Mouse (Mus musculus): Measurements from ENCODE around the gene Col6a2. TPM values are rescaled to one million over a fixed set of nuclear protein-coding genes. Genes with fewer than 3 reads are reported as not detected.

Gene Col6a2
- polyA plus RNA-seq, 1 experiment from 2014 or later = 101 TPM

DNA sequence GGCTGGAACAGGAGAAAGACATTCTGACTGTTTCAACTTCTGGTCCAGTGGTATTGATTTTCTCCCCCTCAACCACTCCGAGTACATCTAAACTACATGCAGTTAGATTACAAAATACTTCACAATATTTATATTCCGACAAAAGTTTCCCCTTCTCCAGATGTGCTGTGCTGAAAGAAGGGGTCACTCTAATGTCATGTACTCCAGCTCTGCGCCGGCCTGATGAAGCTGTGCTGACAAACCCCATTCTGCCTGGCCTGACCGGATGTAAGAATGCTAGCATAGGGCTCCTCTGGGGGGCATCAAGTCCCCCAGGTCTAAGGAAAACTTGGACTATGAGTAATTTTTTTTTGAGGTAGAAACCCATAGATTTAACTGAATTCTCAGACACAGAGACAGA is 4.3 kb upstream of the Col6a2 start:
- Histone ChIP-seq H3K4me2 (replicated peaks; ENCODE audit: low read depth) (no peak overlapping the region), H3K36me3 (ENCODE audit: control insufficient read depth, insufficient read depth) (no peaks in the 10 kb centered on the region), H3K4me1 (replicated peaks; ENCODE audit: control insufficient read depth, insufficient read depth, low read length) (no peaks in the 10 kb centered on the region), H3K27ac (ENCODE audit: low read depth, low read length) (no peak overlapping the region), H3K4me3 (ENCODE audit: low read depth, low read length) (no peak overlapping the region), H3K27me3 (replicated peaks; ENCODE audit: control insufficient read depth, insufficient read depth, low read length) (no peaks in the 10 kb centered on the region), H3K9me3 (ENCODE audit: control insufficient read depth) (no peaks in the 10 kb centered on the region), H3K9ac (ENCODE audit: low read depth, low read length) (no peak overlapping the region)
- TF ChIP-seq CTCF (IDR thresholded peaks at IDR 0.05; ENCODE audit: low read depth) = no peak
- no peak for ATAC-seq
- WGBS = 72% methylated on average over 5 of the region's 5 CpGs

DNA sequence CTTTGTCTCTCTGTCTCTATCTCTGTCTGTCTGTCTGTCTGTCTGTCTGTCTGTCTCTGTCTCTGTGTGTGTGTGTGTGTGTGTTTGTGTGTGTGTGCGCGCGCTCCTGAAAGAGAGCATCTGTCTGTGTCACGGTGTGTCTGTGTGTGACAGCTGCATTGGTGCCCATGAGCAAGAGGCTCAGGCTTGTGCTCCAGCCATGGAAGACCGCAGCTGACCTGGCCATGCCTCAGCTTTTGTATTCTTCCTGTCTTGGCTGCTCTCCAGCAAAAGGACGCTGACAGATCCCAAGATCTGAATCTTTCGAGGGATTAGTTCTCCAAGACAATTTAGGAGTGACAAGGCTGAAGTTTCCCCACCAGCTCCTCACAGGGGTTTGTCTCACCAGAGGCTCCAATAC is 1.5 kb upstream of the Col6a2 start:
- no peak for ATAC-seq
- Histone ChIP-seq H3K27ac (ENCODE audit: low read depth, low read length) (no peak overlapping the region), H3K4me1 (replicated peaks; ENCODE audit: control insufficient read depth, insufficient read depth, low read length) (no peaks in the 10 kb centered on the region), H3K4me2 (replicated peaks; ENCODE audit: low read depth) (no peak overlapping the region), H3K27me3 (replicated peaks; ENCODE audit: control insufficient read depth, insufficient read depth, low read length) (no peaks in the 10 kb centered on the region), H3K36me3 (ENCODE audit: control insufficient read depth, insufficient read depth) (no peaks in the 10 kb centered on the region), H3K4me3 (ENCODE audit: low read depth, low read length) (no peak overlapping the region), H3K9ac (ENCODE audit: low read depth, low read length) (no peak overlapping the region), H3K9me3 (ENCODE audit: control insufficient read depth) (no peaks in the 10 kb centered on the region)
- TF ChIP-seq CTCF (IDR thresholded peaks at IDR 0.05; ENCODE audit: low read depth) = no peak
- WGBS = 69% methylated on average over 7 of the region's 7 CpGs

DNA sequence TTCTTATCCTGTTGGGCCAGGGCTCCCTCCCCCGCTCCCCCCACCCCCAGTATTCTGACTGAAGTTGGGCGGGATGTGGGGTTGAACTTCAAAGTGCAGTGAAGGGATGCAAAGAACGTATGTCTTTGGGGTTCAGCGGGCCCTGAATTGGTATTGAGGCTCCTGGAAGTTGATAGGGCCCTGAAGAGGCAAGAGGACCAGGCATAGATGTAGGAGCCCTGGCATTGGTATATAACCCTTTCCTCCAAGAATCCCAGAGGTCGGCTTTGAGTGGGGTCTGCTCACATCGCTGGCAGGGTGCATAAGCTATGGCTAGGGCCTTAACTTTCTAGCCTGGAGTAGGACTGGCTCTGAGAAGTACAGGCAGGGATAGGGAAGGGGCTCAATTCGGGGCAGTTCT is 304 bp upstream of the Col6a2 start:
- Histone ChIP-seq H3K4me2 (replicated peaks; ENCODE audit: low read depth) (peak overlapping the region; percentile 55), H3K36me3 (ENCODE audit: control insufficient read depth, insufficient read depth) (no peaks in the 10 kb centered on the region), H3K9ac (ENCODE audit: low read depth, low read length) (no peak overlapping the region), H3K27ac (ENCODE audit: low read depth, low read length) (peak overlapping the region; percentile 35), H3K9me3 (ENCODE audit: control insufficient read depth) (no peaks in the 10 kb centered on the region), H3K27me3 (replicated peaks; ENCODE audit: control insufficient read depth, insufficient read depth, low read length) (no peaks in the 10 kb centered on the region), H3K4me3 (ENCODE audit: low read depth, low read length) (no peak overlapping the region), H3K4me1 (replicated peaks; ENCODE audit: control insufficient read depth, insufficient read depth, low read length) (no peaks in the 10 kb centered on the region)
- WGBS = 23% methylated on average over 6 of the region's 7 CpGs
- ATAC-seq = no peak
- TF ChIP-seq CTCF (IDR thresholded peaks at IDR 0.05; ENCODE audit: low read depth) = no peak

- Histone ChIP-seq H3K36me3 (ENCODE audit: control insufficient read depth, insufficient read depth) (no peaks in the 10 kb centered on the region), H3K4me1 (replicated peaks; ENCODE audit: control insufficient read depth, insufficient read depth, low read length) (no peaks in the 10 kb centered on the region), H3K4me2 (replicated peaks; ENCODE audit: low read depth) (peak overlapping the region; percentile 55), H3K27me3 (replicated peaks; ENCODE audit: control insufficient read depth, insufficient read depth, low read length) (no peaks in the 10 kb centered on the region), H3K9me3 (ENCODE audit: control insufficient read depth) (no peaks in the 10 kb centered on the region), H3K9ac (ENCODE audit: low read depth, low read length) (peak overlapping the region; percentile 59), H3K27ac (ENCODE audit: low read depth, low read length) (0 out of 2 replicates have a peak overlapping the region, but pooled peaks have one; percentile 41), H3K4me3 (ENCODE audit: low read depth, low read length) (peak overlapping the region; percentile 51)
- TF ChIP-seq CTCF (IDR thresholded peaks at IDR 0.05; ENCODE audit: low read depth) = no peak
- WGBS = 68% methylated on average over 4 of the region's 4 CpGs
- no peak for ATAC-seq
Measured at GRCm38 (mm10) chr10:76622411-76622810, 1.0 kb downstream of the Col6a2 start.

DNA sequence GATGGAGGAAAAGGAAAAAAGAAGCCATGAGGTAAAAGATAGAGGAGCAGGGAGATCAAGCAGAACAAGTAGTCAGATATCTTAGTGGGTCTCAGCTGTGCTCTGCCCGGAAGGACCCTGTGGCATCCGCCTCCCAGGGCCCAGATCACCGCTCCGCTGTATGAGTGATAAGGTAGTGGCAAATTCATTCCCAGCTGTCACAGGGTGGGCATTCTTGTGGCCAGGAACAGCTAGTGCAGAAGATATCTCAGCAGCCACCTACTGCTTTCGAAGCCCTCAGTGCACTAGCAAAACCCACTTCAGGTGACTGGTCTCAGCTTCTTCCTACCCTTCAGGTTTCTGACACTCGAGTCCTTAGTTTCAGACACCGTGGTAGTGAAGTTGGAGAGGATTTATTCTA is 11.0 kb downstream of the Col6a2 start:
- Histone ChIP-seq H3K4me2 (replicated peaks; ENCODE audit: low read depth) (no peak overlapping the region), H3K36me3 (ENCODE audit: control insufficient read depth, insufficient read depth) (peaks cover 49% of the 10 kb centered on the region), H3K9me3 (ENCODE audit: control insufficient read depth) (no peaks in the 10 kb centered on the region), H3K9ac (ENCODE audit: low read depth, low read length) (no peak overlapping the region), H3K4me1 (replicated peaks; ENCODE audit: control insufficient read depth, insufficient read depth, low read length) (no peaks in the 10 kb centered on the region), H3K4me3 (ENCODE audit: low read depth, low read length) (no peak overlapping the region), H3K27ac (ENCODE audit: low read depth, low read length) (no peak overlapping the region), H3K27me3 (replicated peaks; ENCODE audit: control insufficient read depth, insufficient read depth, low read length) (no peaks in the 10 kb centered on the region)
- no peak for TF ChIP-seq CTCF (IDR thresholded peaks at IDR 0.05; ENCODE audit: low read depth)
- no peak for ATAC-seq
- WGBS = 82% methylated on average over 7 of the region's 7 CpGs

- no peaks in the 10 kb centered on the region for H3K4me1 ChIP-seq (replicated peaks; ENCODE audit: control insufficient read depth, insufficient read depth, low read length)
- TF ChIP-seq CTCF (IDR thresholded peaks at IDR 0.05; ENCODE audit: low read depth) = no peak
- no peak overlapping the region for H3K27ac ChIP-seq (ENCODE audit: low read depth, low read length)
- ATAC-seq = no peak
- no peak overlapping the region for H3K4me3 ChIP-seq (ENCODE audit: low read depth, low read length)
- no peak overlapping the region for H3K4me2 ChIP-seq (replicated peaks; ENCODE audit: low read depth)
- no peaks in the 10 kb centered on the region for H3K9me3 ChIP-seq (ENCODE audit: control insufficient read depth)
- no peak overlapping the region for H3K9ac ChIP-seq (ENCODE audit: low read depth, low read length)
- WGBS = 73% methylated on average over 3 of the region's 3 CpGs
- peaks cover 21% of the 10 kb centered on the region; the same call in 1 of the 2 replicates for H3K36me3 ChIP-seq (ENCODE audit: control insufficient read depth, insufficient read depth)
- H3K27me3 ChIP-seq (replicated peaks; ENCODE audit: control insufficient read depth, insufficient read depth, low read length) = no peaks in the 10 kb centered on the region
Measured at GRCm38 (mm10) chr10:76602690-76603089, 20.7 kb downstream of the Col6a2 start.

- ATAC-seq = no peak
- no peaks in the 10 kb centered on the region for H3K9me3 ChIP-seq (ENCODE audit: control insufficient read depth)
- H3K4me3 ChIP-seq (ENCODE audit: low read depth, low read length) = no peak overlapping the region
- no peaks in the 10 kb centered on the region for H3K36me3 ChIP-seq (ENCODE audit: control insufficient read depth, insufficient read depth)
- no peak overlapping the region for H3K9ac ChIP-seq (ENCODE audit: low read depth, low read length)
- H3K27me3 ChIP-seq (replicated peaks; ENCODE audit: control insufficient read depth, insufficient read depth, low read length) = no peaks in the 10 kb centered on the region
- TF ChIP-seq CTCF (IDR thresholded peaks at IDR 0.05; ENCODE audit: low read depth) = no peak
- H3K4me2 ChIP-seq (replicated peaks; ENCODE audit: low read depth) = no peak overlapping the region
- no peak overlapping the region for H3K27ac ChIP-seq (ENCODE audit: low read depth, low read length)
- WGBS = 91% methylated on average over 31 of the region's 31 CpGs
- H3K4me1 ChIP-seq (replicated peaks; ENCODE audit: control insufficient read depth, insufficient read depth, low read length) = no peaks in the 10 kb centered on the region
Measured at GRCm38 (mm10) chr10:76596338-76596737, 27.1 kb downstream of the Col6a2 start.
